Mouse (Mus musculus): ENCODE data around the gene Prkag1. TPM values are rescaled to one million over a fixed set of nuclear protein-coding genes. Genes with fewer than 3 reads are reported as not detected.

Prkag1 gene
- 237 and 264 TPM in 2 replicates for polyA plus RNA-seq (2012; ENCODE audit: insufficient read depth, low replicate concordance)

DNA sequence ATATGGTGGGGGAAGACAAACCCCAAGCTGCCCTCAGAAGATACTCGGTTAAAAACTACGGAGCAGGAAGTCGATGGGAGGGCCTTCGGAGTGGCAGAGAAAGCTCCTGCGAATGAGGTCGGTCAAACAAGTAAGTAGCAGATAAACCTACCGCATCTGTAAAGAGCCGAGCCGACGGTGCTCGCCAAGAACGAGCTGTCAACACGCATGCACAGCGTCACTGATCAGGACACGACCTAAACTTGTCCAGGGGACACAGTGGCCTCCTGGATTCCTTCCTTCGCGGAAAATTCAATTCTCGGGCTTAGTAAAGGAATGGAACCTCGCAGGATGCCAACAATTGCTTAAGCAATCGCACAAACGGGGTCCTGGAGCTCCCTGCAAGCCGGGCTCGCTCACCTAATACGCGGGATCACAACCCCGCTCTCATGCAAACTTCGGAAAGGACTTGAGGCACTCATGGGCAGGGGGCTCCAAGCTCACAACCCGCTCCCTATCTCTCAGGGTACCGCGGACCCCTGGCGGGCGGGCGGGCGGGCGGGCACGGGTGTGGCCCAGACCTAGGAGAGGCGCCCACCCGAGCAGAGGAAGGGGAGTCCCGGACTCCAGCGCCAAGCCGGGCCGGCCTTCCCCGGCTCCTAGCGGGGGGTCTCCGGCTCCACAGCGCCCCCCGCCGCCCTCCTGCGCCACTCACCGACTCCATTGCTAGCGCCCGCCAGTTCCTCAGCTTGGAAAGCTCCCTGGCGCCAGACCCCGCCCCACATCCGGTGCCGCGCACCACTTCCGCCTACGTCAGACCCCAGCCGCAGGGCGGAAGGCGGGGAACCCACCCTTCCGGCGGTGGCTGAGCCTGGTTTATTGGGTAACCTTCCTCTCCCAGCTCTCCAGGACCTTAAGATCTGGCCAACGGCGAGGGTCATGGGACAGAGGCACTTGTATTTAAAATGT is at the start of gene Prkag1:
Gene Prkag1, minus strand, starts transcription at position 786 of the 948 bp plus-strand sequence.
- Histone ChIP-seq H3K9me3 (no peaks in the 10 kb centered on the region), H3K4me1 (peaks cover 74% of the 10 kb centered on the region), H3K4me3 (replicated peaks) (peak within 1 kb of the TSS; percentile 97), H3K27me3 (replicated peaks) (no peaks in the 10 kb centered on the region), H3K36me3 (replicated peaks; ENCODE audit: low read length) (peaks cover 60% of the 10 kb centered on the region)
- TF ChIP-seq GATA1 (IDR thresholded peaks at IDR 0.05; ENCODE audit: borderline replicate concordance, low read length) (no peak), FLI1 (IDR thresholded peaks at IDR 0.05; ENCODE audit: low read length) (peak; percentile 99)

GRCm38 (mm10) chr15:98877331-98877730 is 46.0 kb upstream of the Prkag1 start:
- Histone ChIP-seq H3K9me3 (no peaks in the 10 kb centered on the region), H3K4me3 (replicated peaks) (no peak overlapping the region), H3K27me3 (replicated peaks) (no peaks in the 10 kb centered on the region), H3K4me1 (peaks cover 46% of the 10 kb centered on the region), H3K36me3 (replicated peaks; ENCODE audit: low read length) (peaks cover 12% of the 10 kb centered on the region)
- no peak for TF ChIP-seq GATA1 (IDR thresholded peaks at IDR 0.05; ENCODE audit: borderline replicate concordance, low read length)
- TF ChIP-seq FLI1 (IDR thresholded peaks at IDR 0.05; ENCODE audit: low read length): no peak

DNA sequence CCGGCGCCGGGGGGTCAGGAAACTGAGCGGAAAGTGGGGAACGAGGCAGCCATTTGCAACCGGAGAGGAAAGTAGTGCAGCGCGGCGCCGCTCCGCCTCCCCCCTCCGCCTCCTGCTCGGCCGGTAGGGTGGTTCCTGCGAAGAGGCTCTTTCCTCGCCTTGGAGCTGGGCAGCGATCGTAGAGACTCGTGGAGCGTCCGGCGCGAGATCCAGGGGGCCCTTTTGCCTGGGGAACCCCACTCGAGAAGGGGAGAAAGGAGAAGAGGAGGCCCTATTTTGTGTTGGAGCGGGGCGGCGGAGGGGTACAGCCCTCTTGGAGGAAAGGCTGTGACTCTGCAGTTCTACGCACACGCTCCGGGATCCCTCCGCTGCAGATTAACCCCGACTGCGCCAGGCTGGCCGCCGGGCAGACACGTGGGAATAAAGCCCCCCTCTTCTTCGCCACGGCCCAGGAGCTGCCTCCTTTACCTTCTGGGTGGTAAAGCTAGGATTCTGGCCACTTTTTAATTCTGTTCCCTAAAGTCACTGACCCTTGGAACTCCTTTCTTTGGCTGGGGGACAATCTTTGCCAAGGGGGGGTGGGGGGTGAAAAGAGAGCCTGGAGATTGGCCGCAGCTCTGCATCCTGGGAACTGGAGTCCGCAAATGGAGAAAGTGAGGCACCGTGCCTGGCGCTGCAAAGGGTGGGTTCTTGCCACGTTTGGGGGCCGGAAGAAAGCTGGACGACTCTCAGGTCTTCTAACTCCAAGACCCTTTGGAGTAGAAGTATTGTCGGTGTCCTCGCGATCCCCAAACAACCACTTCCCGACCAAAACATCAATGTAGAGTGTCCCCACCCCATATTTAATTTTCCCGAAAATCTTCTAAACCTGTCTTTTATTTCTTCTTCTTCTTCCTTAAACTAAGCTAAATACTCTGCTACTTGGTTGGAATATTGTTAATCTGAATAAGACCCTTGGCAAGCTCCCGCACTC is 40.9 kb upstream of the Prkag1 start:
- Histone ChIP-seq H3K36me3 (replicated peaks; ENCODE audit: low read length) (peaks cover 12% of the 10 kb centered on the region), H3K27me3 (replicated peaks) (no peaks in the 10 kb centered on the region), H3K4me1 (peaks cover 40% of the 10 kb centered on the region), H3K4me3 (replicated peaks) (peak overlapping the region; percentile 97), H3K9me3 (no peaks in the 10 kb centered on the region)
- no peak for TF ChIP-seq FLI1 (IDR thresholded peaks at IDR 0.05; ENCODE audit: low read length)
- no peak for TF ChIP-seq GATA1 (IDR thresholded peaks at IDR 0.05; ENCODE audit: borderline replicate concordance, low read length)

- H3K4me1 ChIP-seq: peaks cover 49% of the 10 kb centered on the region
- TF ChIP-seq FLI1 (IDR thresholded peaks at IDR 0.05; ENCODE audit: low read length) (no peak), GATA1 (IDR thresholded peaks at IDR 0.05; ENCODE audit: borderline replicate concordance, low read length) (no peak)
- H3K27me3 ChIP-seq (replicated peaks): no peaks in the 10 kb centered on the region
- peak within 1 kb of the TSS; percentile 97 for H3K4me3 ChIP-seq (replicated peaks)
- peaks cover 21% of the 10 kb centered on the region for H3K36me3 ChIP-seq (replicated peaks; ENCODE audit: low read length)
- H3K9me3 ChIP-seq: no peaks in the 10 kb centered on the region
Observed at GRCm38 (mm10) chr15:98871070-98871915, 40.0 kb upstream of the Prkag1 start, which contains the start of gene Kmt2d. Gene Kmt2d, minus strand, starts transcription at chr15:98871204.

DNA sequence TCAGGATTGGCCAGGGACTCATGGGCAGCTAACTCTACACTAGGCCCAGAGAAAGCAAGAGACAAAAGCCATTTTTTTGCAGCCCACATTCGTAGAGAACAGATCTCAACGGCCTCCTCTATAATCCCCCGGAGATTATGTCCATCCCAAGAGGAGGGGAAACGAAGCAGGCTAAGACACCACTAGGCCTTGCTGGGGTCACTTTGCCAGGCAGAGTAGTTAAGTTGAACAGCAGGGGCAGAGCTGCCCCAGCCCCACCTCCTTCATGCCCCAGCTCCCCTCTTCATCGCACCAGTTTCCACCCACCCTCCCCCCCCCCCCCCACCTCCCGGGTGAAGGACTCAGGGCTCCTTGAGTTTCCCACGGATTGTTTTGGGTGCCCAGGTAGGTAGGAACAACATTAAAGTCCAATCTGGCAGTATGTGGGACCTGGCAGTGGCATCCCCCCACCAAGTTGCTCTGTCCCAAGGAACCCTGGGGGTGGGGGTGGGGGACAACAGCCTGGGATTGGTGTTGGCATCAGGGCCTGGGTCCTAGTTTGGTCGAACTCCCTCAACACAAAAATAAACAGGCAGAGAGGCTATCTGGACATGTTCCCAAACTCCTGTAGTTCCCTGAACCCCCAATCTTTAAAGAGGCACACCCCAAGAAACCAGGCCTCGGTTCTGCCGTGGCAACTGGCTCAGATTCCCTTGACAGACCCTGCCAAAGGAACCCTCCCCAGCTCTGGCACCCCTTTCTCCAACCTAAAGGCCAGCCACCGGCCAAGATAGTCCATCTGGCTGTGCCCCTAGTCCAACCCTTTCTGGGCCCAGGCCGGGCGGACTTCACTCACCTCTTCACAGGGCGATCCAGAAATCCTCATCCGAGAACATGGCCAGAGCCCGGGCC is 39.1 kb upstream of the Prkag1 start:
- TF ChIP-seq FLI1 (IDR thresholded peaks at IDR 0.05; ENCODE audit: low read length): no peak
- TF ChIP-seq GATA1 (IDR thresholded peaks at IDR 0.05; ENCODE audit: borderline replicate concordance, low read length): no peak
- Histone ChIP-seq H3K9me3 (no peaks in the 10 kb centered on the region), H3K4me1 (peaks cover 58% of the 10 kb centered on the region)

GRCm38 (mm10) chr15:98869342-98870178 is 38.2 kb upstream of the Prkag1 start:
- TF ChIP-seq GATA1 (IDR thresholded peaks at IDR 0.05; ENCODE audit: borderline replicate concordance, low read length): no peak
- no peak for TF ChIP-seq FLI1 (IDR thresholded peaks at IDR 0.05; ENCODE audit: low read length)
- H3K27me3 ChIP-seq (replicated peaks): no peaks in the 10 kb centered on the region
- H3K9me3 ChIP-seq: no peaks in the 10 kb centered on the region
- H3K4me3 ChIP-seq (replicated peaks): peak overlapping the region; percentile 97
- peaks cover 38% of the 10 kb centered on the region for H3K36me3 ChIP-seq (replicated peaks; ENCODE audit: low read length)
- peaks cover 58% of the 10 kb centered on the region for H3K4me1 ChIP-seq

More for the DNA sequence above, 39.1 kb upstream of the Prkag1 start:
- Histone ChIP-seq H3K4me3 (replicated peaks) (peak overlapping the region; percentile 97), H3K27me3 (replicated peaks) (no peaks in the 10 kb centered on the region), H3K36me3 (replicated peaks; ENCODE audit: low read length) (peaks cover 30% of the 10 kb centered on the region)

- peaks cover 49% of the 10 kb centered on the region for H3K36me3 ChIP-seq (replicated peaks; ENCODE audit: low read length)
- peak overlapping the region; percentile 97 for H3K4me3 ChIP-seq (replicated peaks)
- peaks cover 58% of the 10 kb centered on the region for H3K4me1 ChIP-seq
- H3K9me3 ChIP-seq: no peaks in the 10 kb centered on the region
- no peaks in the 10 kb centered on the region for H3K27me3 ChIP-seq (replicated peaks)
- no peak for TF ChIP-seq FLI1 (IDR thresholded peaks at IDR 0.05; ENCODE audit: low read length)
- no peak for TF ChIP-seq GATA1 (IDR thresholded peaks at IDR 0.05; ENCODE audit: borderline replicate concordance, low read length)
Observed at GRCm38 (mm10) chr15:98868346-98869063, 37.2 kb upstream of the Prkag1 start.
